Mouse (Mus musculus) liver, embryonic 16.5 days (tissue): ENCODE measurements around the gene Ier5l. TPM values are rescaled to one million over a fixed set of nuclear protein-coding genes. Genes with fewer than 3 reads are reported as not detected.

Experiments used
- ATAC-seq: fragments of 200-750 bp; cut with Nextera tagmentation; 2 replicates; pipeline ENCODE4 v1.8.0; 2017; ENCODE audit warnings: low read depth, mild to moderate bottlenecking, moderate number of reproducible peaks, moderate library complexity
- H3K27ac ChIP-seq: fragments of 300-500 bp; sonication (generic); 2 replicates; pipeline ENCODE4 v1.5.1; 2014; ENCODE audit warnings: mild to moderate bottlenecking, low read length
- H3K27me3 ChIP-seq: fragments of 300-500 bp; sonication (generic); 2 replicates; pipeline ENCODE4 v1.6.1; 2014; ENCODE audit warnings: low read depth, low read length, mixed read lengths; ENCODE audit not compliant: control insufficient read depth, insufficient read depth
- H3K36me3 ChIP-seq: fragments of 300-500 bp; sonication (generic); 2 replicates; pipeline ENCODE4 v1.6.1; 2014; ENCODE audit warnings: mild to moderate bottlenecking; ENCODE audit not compliant: control insufficient read depth, insufficient read depth
- H3K4me1 ChIP-seq: fragments of 300-500 bp; sonication (generic); 2 replicates; pipeline ENCODE4 v1.6.1; 2014; ENCODE audit warnings: low read depth, low read length, mixed read lengths; ENCODE audit not compliant: control insufficient read depth
- H3K4me2 ChIP-seq: fragments of 300-500 bp; sonication (generic); 2 replicates; pipeline ENCODE4 v1.6.1; 2014; ENCODE audit warnings: low read depth, low read length, mixed read lengths
- H3K4me3 ChIP-seq: fragments of 300-500 bp; sonication (generic); 2 replicates; pipeline ENCODE4 v1.5.1; 2014; ENCODE audit warnings: low read depth, mild to moderate bottlenecking, low read length
- H3K9ac ChIP-seq: fragments of 300-500 bp; sonication (generic); 2 replicates; pipeline ENCODE4 v1.6.1; 2014; ENCODE audit warnings: low read depth, low read length
- H3K9me3 ChIP-seq: fragments of 300-500 bp; sonication (generic); replicated peaks from 2 replicates; pipeline ENCODE4 v1.6.1; 2016; ENCODE audit warnings: low read length; ENCODE audit not compliant: control insufficient read depth
- WGBS: fragments of 180-500 bp; shearing (Covaris S2); extraction: QIAGEN DNeasy Blood & Tissue Kit; methylation state at CpG from one replicate; pipeline ENCODE4 v1.1.7; 2014; ENCODE audit not compliant: insufficient replicate concordance; 5-methylcytosine and 5-hydroxymethylcytosine counted together
- polyA plus RNA-seq: library from polyadenylated mRNA; unstranded; fragments of >200 nt; fragmentation: Nextera tagmentation; extraction: Ambion mirVana; gene quantifications from 2 replicates; pipeline ENCODE4 v1.2.1, GENCODE M21; 2015

Gene Ier5l
- polyA plus RNA-seq, 1 experiment from 2014 or later = 0.07 TPM

DNA sequence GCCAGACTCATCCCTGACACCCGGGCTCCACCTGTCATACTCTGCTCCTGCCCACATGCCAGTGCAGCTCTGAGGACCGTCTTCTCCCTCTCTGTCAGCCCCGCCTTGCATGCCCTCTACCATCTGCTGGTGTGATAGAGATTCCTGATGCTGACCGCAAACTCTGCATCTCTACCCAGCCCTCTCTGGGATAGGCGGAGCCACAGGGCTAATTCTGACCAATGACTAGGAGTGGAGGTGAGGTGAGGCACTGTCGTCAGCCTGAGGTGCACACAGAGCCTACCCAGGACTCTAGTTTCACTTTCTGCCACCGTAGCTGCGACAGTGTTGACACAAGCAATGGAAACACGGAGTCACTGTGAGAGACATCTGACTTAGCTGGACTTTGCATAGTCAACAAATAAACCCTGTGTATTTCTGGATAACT lies 10.1 kb downstream of the Ier5l start:
- no peaks in the 10 kb centered on the region for H3K36me3 ChIP-seq
- peak overlapping the region; percentile 57 for H3K4me3 ChIP-seq
- no peaks in the 10 kb centered on the region for H3K9me3 ChIP-seq
- ATAC-seq = peak; percentile 97
- H3K4me1 ChIP-seq = peaks cover 16% of the 10 kb centered on the region
- H3K4me2 ChIP-seq = peak overlapping the region; percentile 74
- H3K9ac ChIP-seq = 0 out of 2 replicates have a peak overlapping the region, but pooled peaks have one; percentile 30
- peaks cover 6% of the 10 kb centered on the region for H3K27me3 ChIP-seq
- H3K27ac ChIP-seq = peak overlapping the region; percentile 64; the same call in 1 of the 2 replicates
- 1% methylated on average over 9 of the region's 9 CpGs for WGBS

GRCm38 (mm10) chr2:30463341-30463761 lies 10.7 kb downstream of the Ier5l start:
- H3K27ac ChIP-seq = peak overlapping the region; percentile 9; the same call in 1 of the 2 replicates
- peaks cover under 1% of the 10 kb centered on the region for H3K27me3 ChIP-seq
- peaks cover 16% of the 10 kb centered on the region for H3K4me1 ChIP-seq
- H3K9ac ChIP-seq = no peak overlapping the region
- ATAC-seq = no peak
- 20% methylated on average over 5 of the region's 5 CpGs for WGBS
- H3K4me2 ChIP-seq = peak overlapping the region; percentile 74
- no peaks in the 10 kb centered on the region for H3K9me3 ChIP-seq
- no peaks in the 10 kb centered on the region for H3K36me3 ChIP-seq
- H3K4me3 ChIP-seq = peak overlapping the region; percentile 57

DNA sequence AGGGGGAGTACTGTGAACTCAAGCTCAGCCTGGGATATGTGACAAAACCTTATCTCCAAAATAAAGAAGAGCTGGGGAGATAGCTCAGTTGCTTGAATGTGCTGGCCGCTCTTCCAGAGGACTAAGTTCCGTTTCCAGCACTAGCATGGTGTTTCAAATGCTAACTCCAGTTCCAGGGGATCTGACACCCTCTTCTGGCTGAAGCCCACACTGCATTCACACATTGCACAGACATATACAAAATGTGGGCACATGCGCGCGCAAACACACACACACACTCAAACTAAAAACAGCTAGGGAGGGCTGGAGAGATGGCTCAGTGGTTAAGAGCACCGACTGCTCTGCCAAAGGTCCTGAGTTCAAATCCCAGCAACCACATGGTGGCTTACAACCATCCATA lies 14.8 kb downstream of the Ier5l start:
- no peaks in the 10 kb centered on the region for H3K27me3 ChIP-seq
- no peak for ATAC-seq
- WGBS = 81% methylated on average over 6 of the region's 6 CpGs

DNA sequence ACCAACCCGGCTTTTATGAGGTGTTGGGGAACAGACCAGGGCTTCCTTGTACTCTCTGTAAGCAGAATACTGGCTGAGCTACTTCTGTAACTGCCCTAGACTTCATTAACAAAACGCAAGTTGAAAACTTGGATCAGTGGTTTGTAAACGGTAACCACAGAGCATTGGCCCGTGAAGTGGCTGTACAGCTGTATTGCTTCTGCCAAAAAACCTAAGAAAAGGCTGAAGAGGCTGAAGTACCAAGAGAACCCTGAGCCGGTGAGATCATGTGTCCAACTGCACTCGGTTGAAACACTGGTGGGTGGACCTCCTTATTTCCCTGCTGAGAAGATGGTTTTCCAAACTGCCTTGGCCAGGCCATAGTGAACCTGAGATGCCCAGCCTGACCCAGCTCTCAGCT lies 15.7 kb downstream of the Ier5l start:
- Histone ChIP-seq H3K4me3 (no peak overlapping the region), H3K4me2 (no peak overlapping the region), H3K36me3 (peaks cover 7% of the 10 kb centered on the region; the same call in 1 of the 2 replicates), H3K4me1 (peaks cover 4% of the 10 kb centered on the region), H3K27ac (no peak overlapping the region), H3K27me3 (no peaks in the 10 kb centered on the region), H3K9me3 (no peaks in the 10 kb centered on the region), H3K9ac (no peak overlapping the region)
- ATAC-seq = no peak
- WGBS = 70% methylated on average over 6 of the region's 6 CpGs

More for the DNA sequence above, 14.8 kb downstream of the Ier5l start:
- H3K9me3 ChIP-seq = no peaks in the 10 kb centered on the region
- no peak overlapping the region for H3K27ac ChIP-seq
- H3K4me2 ChIP-seq = no peak overlapping the region
- H3K4me1 ChIP-seq = peaks cover 11% of the 10 kb centered on the region
- no peak overlapping the region for H3K4me3 ChIP-seq
- H3K36me3 ChIP-seq = peaks cover 4% of the 10 kb centered on the region; the same call in 1 of the 2 replicates
- no peak overlapping the region for H3K9ac ChIP-seq

DNA sequence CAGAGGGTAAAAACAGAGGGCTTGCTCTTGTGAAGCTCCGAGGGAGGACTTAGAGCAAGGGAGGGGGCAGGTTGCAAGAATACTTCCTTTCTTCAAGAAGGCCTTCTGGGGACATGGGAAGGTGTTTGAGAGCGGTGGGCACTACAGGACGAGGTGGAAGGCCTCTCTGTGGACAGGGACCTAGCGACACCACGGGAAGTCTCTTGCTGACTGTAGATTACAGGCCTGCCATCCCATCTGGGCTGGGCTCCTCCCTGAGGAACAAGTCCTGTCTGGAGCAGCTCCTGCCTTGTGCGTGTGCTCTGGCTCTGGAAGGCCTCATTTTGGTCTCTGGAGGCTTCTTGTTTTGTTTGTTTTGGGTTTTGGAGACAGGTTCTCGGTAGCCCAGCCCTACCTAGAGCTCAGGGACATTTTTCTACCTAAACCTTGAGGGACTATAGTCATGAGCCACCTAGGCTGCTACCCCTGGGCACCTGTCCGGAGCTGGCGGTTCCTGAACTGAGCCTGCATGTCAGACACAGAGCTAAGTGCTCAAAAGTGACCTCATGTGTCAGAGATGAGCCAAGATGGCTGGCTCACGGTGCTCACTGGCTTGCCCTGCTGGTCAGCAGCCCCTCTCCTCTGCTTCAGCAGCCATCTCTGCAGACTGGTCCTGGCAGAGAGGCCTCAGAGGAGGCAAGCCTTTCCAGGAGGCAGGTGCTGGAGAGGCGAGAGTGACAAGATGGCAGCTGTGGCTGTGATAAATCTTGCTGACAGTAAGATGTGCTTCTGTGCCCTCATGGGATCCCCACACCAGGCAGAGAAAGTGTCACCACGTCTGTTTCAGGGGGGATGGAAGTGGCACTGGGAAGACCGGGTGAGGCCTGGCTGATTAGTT lies 17.7 kb downstream of the Ier5l start:
- no peak overlapping the region for H3K27ac ChIP-seq
- H3K4me3 ChIP-seq = no peak overlapping the region
- H3K4me2 ChIP-seq = no peak overlapping the region
- peaks cover 7% of the 10 kb centered on the region; the same call in 1 of the 2 replicates for H3K36me3 ChIP-seq
- WGBS = 79% methylated on average over 13 of the region's 13 CpGs
- ATAC-seq = no peak
- no peaks in the 10 kb centered on the region for H3K4me1 ChIP-seq
- no peaks in the 10 kb centered on the region for H3K27me3 ChIP-seq
- H3K9ac ChIP-seq = no peak overlapping the region
- no peaks in the 10 kb centered on the region for H3K9me3 ChIP-seq

GRCm38 (mm10) chr2:30454587-30454986 lies 19.4 kb downstream of the Ier5l start:
- Histone ChIP-seq H3K9ac (no peak overlapping the region), H3K36me3 (peaks cover 20% of the 10 kb centered on the region), H3K27me3 (no peaks in the 10 kb centered on the region), H3K9me3 (no peaks in the 10 kb centered on the region), H3K27ac (no peak overlapping the region), H3K4me1 (no peaks in the 10 kb centered on the region), H3K4me3 (no peak overlapping the region), H3K4me2 (no peak overlapping the region)
- no peak for ATAC-seq
- WGBS = 44% methylated on average over 5 of the region's 5 CpGs

DNA sequence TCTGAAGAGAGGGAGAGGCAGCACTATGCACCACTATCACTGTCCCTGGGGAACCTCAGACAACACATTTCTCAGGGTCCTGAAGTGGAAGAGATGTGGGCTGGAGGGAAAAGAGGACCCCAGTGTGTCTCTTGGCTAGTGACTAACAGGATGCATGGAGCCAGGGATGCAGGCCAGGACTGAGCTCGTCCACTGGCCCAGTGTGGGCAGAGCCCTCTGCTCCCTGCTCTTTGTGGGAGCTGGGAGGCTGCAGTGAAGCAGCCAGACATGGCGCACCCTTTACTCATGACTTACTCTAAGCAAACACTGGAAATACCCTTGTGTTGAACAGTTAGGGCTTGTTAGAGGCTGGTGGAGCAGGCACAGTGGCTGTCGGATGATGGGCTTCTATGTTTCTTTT lies 20.4 kb downstream of the Ier5l start:
- Histone ChIP-seq H3K9me3 (no peaks in the 10 kb centered on the region), H3K27ac (no peak overlapping the region), H3K9ac (no peak overlapping the region), H3K4me1 (no peaks in the 10 kb centered on the region), H3K27me3 (no peaks in the 10 kb centered on the region), H3K4me3 (no peak overlapping the region), H3K36me3 (peaks cover 24% of the 10 kb centered on the region), H3K4me2 (no peak overlapping the region)
- no peak for ATAC-seq
- WGBS = 77% methylated on average over 3 of the region's 3 CpGs

DNA sequence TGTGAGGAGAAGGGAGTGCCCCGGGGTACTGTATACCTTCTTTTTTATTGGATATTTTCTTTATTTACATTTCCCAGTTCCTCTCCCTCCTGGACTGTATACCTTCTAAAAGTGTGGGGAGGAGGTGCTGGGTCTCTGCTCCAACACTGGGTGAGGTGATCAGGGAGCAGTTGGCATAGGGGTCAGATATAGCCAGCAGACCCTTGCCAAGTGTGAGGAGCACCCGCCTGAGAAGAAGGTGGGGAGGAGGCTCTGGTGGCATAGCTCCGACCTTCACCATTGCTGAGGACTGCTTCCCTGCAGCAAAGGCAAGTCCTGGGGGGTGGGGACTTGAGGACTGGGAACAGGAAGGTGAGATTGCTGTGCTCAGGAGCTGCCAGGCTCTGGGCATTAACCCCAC lies 22.5 kb downstream of the Ier5l start:
- ATAC-seq = no peak
- no peak overlapping the region for H3K27ac ChIP-seq
- no peaks in the 10 kb centered on the region for H3K9me3 ChIP-seq
- H3K4me1 ChIP-seq = no peaks in the 10 kb centered on the region
- H3K36me3 ChIP-seq = peaks cover 33% of the 10 kb centered on the region
- H3K9ac ChIP-seq = no peak overlapping the region
- no peak overlapping the region for H3K4me3 ChIP-seq
- WGBS = 82% methylated on average over 3 of the region's 3 CpGs
- no peak overlapping the region for H3K4me2 ChIP-seq
- H3K27me3 ChIP-seq = no peaks in the 10 kb centered on the region

DNA sequence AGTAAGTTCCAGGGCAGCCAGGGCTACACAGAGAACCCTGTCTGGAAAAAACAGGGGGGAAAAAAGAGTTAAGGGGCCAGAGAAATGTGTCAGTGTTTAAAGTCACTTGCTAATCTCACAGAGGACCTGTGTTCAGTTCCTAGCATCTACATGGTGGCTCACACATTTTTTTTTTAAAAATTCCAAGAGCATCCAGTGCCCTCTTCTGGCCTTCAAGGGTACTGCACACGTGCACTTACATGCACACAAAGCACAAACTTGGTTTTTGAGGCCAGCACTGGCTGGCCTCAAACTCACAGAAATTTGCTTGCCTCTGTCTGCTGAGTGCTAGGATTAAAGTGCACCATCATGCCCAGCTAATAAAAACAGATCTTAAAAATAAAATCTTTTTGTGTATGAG lies 23.5 kb downstream of the Ier5l start:
- 50% methylated on average over 1 of the region's 1 CpGs for WGBS
- peaks cover 40% of the 10 kb centered on the region for H3K36me3 ChIP-seq
- no peaks in the 10 kb centered on the region for H3K27me3 ChIP-seq
- H3K27ac ChIP-seq = no peak overlapping the region
- no peaks in the 10 kb centered on the region for H3K9me3 ChIP-seq
- no peak overlapping the region for H3K4me2 ChIP-seq
- H3K4me3 ChIP-seq = no peak overlapping the region
- no peak for ATAC-seq
- no peak overlapping the region for H3K9ac ChIP-seq
- peaks cover 2% of the 10 kb centered on the region for H3K4me1 ChIP-seq
